Mouse (Mus musculus) heart, adult 2 months (tissue): ENCODE data around the gene Slc9a2.

Experiments
- CTCF ChIP-seq: fragments of 200-600 bp; IDR thresholded peaks from 2 replicates; pipeline ENCODE4 v1.8.1; 2022; ENCODE audit warnings: antibody characterized with exemption, mild to moderate bottlenecking, moderate library complexity
- EP300 ChIP-seq: fragments of 200-500 bp; IDR thresholded peaks from 2 replicates; pipeline ENCODE4 v1.6.1; 2011; ENCODE audit warnings: low read depth, low read length, control low read depth; ENCODE audit not compliant: insufficient read depth
- POLR2A ChIP-seq: fragments of 200-500 bp; IDR thresholded peaks from 2 replicates; pipeline ENCODE4 v1.6.1; 2011; ENCODE audit warnings: mild to moderate bottlenecking, low read depth, low read length, control low read depth; ENCODE audit not compliant: insufficient read depth

DNA sequence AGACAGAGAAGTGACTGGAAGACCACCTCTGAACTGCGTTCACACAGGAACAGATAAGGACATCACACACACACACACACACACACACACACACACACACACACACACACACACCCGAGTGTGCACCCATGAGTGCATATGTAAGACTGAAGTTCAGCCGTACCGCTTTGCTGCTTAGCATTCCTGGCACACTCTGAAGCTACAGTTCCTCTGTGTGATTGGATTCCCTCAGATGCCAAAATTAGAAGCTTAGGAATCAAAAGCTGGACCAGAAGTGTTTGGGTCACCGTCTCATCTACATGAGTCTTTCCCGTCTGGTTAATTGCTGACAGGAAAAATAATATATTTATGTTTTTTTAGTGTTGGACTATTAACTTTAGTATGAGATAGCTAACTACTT is 19.5 kb upstream of the Slc9a2 start:
- no peak for TF ChIP-seq CTCF
- TF ChIP-seq POLR2A = no peak
- no peak for TF ChIP-seq EP300
